Mouse (Mus musculus): ENCODE measurements around the gene Adck1.
A peak's percentile ranks its signal among the peaks of the same experiment; 100 is the strongest.
"Not testable (repeated sequence)": the region's sequence is repeated elsewhere in the genome, so short reads cannot be mapped to it uniquely, and the experiment has no call there.

Adck1 gene

DNA sequence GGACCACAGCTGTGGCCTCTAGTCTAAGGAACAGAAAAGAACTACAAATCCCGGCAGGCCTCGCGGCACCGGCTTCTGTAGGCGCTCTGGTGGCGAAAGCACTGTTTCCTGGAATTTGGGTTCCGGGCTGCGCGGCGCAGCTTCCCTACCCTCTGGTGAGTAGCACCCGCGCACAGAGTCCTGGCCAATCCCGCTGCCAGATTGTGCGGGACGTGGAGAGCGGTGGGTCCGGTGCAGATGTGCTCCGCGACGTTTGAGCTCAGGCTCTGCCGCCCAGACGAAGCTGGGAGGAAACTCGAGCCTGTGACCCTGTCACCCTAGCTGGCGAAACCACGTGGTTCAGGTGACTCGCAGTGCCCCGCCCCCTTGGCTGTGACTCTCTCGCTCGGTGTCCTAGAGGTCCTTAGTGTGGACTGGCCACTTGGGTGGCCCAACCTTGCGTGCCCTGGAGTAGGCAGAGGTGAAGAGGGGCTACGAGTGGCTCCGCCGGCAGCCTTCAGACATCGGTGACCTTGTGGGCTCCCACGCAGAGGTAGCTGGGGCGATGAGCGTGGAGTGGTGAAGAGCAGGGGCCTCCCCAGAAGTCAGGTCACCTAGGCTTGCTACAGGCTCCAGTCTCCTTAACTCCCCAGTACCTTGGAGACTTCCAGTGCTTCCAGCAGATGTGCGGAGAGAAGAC, at the start of gene Adck1:
TSS of gene Adck1 (plus strand) at position 114 of the 679 bp plus-strand sequence.
- DNase-seq (ENCODE audit: low read depth, low spot score): peak; percentile 90

DNA sequence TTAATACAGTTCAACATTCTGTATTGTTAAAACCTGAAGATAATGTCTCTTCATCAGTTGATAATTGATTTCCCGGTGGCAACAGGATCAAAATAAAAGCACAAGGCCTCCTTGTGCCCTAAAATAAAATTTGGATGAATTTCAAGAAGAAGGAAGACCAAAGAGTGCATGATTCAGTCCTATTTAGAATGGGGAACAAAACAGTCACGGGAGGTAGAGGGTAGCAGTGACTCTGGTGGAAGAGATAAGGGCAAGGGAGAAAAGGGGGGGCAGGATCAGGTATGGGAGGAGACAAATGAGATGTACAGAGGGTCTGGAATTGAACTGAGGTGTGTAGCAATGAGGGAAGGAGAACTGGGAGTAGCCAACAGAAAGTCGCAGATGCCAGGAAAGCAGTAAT, 45.8 kb upstream of the Adck1 start:
- DNase-seq (ENCODE audit: low read depth, low spot score): no peak

DNA sequence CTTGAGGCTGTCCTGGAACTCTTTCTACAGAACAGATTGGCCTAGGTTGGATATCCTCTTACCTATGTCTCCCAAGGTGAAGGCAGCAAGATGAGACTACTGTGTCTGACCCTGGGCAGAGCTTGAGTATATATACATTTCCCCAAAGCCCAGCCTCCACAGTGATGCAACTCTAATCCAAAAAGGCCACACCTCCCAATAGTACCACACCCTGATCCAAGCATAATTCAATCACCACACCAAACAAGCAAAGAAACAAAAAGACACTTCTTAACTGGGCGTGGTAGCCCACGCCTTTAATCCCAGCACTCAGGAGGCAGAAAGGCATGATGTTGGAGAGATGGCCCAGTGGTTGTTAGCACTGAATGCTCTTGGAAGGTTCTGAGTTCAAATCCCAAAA, 36.4 kb upstream of the Adck1 start, which contains the start of gene Gm5039:
TSS of gene Gm5039 (minus strand) at position 101 of the 400 bp plus-strand sequence.
- DNase-seq (ENCODE audit: low read depth, low spot score): not testable (repeated sequence)

DNA sequence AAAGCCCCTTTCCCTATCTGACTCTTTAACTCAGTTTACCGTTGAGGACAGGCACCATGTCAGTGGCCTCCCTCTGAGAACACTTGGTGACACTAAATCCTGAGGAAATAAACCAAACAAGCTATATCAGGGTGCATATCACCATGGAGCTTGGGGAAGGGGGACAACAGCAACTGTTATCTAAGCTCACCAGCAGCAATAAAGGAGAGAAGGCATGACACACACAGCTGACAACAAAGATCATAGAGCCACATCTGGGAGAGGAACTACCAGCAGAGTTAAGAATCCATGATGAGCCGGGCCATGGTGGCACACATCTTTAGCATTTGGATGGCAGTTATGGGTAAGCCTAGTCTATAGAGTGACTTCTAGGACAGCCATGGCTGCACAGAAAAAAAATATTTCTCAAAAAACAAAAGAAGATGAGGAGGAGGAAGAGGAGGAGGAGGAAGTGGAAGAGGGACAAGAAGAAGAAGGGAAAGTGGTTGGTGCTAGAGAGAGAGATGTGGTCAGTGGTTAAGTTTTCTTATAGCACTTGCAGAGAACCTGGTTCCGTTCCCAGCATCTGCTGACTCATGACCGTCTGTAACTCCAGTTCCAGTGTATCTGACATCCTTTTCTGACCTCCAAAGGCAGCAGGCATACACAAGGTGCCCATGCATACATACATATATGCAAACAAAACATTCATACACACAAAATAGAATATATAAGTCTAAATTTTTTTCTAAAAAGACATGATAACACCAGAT, 23.5 kb upstream of the Adck1 start:
- not testable (repeated sequence) for DNase-seq (ENCODE audit: low read depth, low spot score)

DNA sequence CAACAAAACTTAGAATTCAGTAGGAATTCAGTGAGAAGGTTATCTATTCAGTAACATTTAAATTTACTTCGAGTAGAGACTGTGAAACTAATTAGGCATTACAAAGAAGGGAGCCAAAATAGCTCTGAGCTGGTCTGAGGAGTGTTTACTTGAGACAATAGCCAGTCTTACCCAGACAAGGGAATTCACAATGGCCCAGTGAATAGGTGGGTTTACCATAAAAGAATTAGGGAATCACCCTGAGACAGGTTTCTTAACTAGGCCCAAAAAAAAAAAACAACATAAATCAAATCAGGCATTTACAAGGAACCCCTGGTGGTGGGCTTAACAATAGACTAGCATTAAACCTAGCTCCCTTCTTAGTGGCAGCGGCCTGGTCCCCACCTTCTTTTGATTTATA, 19.1 kb upstream of the Adck1 start:
- DNase-seq (ENCODE audit: low read depth, low spot score): not testable (repeated sequence)

DNA sequence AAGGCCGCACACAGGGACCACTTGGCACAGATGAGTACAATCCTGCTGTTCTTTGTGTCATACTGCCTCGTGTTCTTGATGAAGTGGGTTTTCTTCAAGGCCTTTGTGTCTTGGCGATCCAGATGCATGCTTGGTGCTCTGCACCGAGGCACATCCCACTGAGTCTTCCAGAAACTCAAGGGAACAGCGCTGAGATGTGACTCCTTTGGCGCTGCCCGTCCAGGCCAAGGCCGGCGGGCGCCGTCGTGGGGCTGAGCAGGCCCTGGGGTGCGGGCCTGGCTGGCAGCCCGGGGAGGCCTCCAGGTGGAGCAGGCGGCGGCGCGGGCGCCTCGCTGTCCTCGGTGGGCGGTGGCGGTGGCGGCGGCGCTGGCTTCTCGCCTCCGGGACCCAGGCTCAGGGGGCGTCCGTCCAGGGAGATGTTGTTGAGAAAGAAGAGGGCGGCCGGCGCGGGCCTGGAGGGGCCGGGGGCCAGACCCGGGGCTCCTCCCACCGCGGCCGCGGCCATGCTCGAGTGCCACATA, 6.1 kb upstream of the Adck1 start:
- DNase-seq (ENCODE audit: low read depth, low spot score): no peak

DNA sequence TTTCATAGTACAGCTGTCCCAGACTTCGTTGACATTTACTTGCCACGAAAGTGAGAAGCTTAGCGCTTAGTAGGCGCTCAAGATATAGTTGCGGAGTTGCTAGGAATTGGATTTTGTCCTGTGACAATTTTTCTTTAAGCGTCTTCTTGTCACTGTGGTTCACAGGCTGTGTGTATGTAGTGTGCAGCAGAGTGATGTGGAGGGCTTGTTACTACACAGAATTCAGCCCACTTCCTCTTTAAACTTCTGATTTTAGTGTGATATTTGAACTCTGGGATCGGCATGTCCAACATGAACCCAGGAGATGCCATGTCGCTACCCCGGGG, 729 bp downstream of the Adck1 start:
- no peak for DNase-seq (ENCODE audit: low read depth, low spot score)

DNA sequence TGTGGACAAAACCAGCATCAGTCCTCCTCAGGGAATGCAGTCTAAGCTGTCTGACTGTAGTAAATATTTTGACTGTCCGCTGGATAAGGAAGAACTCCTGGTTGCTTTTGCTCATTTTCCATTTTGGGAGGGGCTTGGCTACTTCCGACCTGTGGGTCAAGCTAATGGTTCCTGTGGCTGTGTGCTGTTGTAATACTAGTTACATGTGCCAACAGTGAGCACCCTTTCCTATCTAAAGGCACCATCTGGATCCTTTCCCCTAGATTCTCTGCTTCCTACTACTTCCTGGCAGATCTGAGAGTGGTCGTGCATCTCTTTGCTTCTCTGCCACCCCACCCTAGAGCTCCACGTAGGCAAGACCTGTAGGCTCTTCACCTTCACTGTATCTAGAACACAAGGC, 7.3 kb downstream of the Adck1 start:
- peak; percentile 24 for DNase-seq (ENCODE audit: low read depth, low spot score)

DNA sequence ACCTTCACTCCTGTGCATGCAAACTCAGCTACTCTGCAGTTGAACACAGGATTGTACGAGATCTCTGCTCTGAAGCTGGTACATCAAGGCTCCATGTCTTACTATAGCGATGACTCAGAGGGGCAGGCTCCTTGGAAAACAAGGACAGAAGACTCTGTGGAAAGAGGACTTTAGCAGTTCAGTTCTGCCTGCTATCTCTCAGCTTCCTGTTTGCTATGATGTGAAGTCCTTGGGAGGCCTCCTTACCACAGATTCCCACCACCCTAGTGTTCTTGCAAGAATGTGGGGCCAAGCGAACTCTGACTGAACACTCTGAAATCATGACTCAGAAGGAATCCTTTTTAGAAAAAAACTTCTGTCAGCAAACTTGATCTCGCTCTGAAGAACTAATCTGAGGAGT, 8.3 kb downstream of the Adck1 start:
- DNase-seq (ENCODE audit: low read depth, low spot score): peak; percentile 95

DNA sequence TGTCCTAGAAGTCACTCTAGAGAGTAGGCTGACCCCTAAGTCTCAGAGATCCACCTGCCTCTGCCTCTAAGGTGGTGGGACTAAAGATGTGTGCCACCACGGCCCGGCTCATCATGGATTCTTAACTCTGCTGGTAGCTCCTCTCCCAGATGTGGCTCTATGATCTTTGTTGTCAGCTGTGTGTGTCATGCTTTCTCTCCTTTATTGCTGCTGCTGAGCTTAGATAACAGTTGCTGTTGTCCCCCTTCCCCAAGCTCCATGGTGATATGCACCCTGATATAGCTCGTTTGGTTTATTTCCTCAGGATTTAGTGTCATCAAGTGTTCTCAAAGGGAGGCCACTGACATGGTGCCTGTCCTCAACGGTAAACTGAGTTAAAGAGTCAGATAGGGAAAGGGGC, 9.3 kb downstream of the Adck1 start:
- DNase-seq (ENCODE audit: low read depth, low spot score): not testable (repeated sequence)

DNA sequence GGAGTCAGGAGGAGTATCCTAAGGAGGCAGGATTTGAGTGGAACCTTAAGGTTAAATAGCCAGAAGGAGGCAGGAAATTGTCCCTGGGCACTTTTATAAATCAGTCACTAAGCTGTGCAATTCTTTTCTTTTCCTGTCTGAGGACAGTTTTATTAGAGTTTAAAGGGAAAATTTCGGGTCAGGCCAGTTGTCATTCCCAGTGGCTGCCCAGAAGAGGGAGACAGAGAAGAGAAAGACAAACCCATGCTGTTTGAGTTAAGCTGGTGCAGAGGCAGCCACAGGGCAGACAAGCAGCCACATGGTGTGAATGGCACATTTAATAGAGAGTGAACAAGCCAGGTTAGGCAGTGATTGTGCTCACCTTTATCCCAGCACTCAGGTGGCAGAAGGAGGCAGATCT, 10.0 kb downstream of the Adck1 start:
- peak; percentile 22 for DNase-seq (ENCODE audit: low read depth, low spot score)

DNA sequence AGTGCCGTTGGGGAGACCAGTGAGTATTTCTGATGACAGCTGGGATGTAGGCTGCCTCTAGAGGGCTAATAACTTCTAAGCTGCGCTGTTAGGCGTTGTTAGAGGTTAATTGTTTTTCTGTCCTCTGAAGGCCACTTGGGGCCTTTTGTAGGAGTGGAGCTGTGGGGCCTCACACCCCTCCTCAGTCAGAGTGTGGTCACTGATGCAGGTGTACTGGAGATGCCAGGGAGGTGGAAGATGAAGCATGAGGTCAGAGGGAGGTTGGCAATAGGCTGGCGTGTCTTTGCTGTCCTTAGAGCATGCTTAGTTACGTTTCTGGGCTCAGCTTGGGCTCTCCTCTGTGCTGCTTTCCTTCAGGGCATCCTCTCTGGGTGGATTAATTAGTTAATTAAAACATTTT, 11.7 kb downstream of the Adck1 start:
- no peak for DNase-seq (ENCODE audit: low read depth, low spot score)

DNA sequence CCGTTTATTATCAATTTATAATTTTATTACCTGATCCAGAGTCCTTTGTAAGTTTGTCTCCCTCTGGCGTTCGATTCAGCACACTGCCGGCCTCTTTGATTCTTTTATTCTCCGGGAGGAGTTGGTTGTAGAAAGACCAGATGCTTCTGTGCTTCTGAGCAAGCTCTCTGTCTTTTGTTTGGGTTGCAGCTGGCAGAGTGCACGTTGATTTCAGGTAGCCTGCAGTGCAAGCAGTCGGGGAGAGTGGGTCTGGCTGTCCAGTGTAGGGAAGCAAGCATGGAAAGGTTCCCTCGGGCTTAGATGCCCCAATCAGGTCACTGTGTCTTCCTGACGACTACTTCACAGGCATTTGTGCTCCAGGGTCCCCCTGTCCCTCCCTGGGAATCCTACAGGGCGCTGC, 16.5 kb downstream of the Adck1 start:
- DNase-seq (ENCODE audit: low read depth, low spot score): peak; percentile 43

DNA sequence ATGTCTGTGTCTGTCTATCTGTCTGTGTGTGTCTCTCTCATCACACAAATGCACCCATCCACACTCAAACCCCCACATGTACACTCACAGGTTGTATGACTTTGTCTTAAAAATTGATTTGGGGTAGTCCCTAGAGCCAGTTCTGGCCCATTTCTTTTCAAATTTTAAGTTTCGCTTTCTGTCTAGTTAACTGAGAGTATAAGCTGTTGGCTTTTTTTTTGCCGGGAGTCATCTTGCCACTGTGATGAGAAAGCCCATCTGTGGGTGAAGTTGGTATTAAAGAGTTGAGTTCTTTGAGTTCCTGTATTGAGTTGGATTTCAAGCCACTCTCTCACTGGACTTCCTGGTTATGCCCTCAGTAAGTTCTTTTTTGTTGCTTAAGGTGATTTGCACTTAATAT, 17.9 kb downstream of the Adck1 start:
- DNase-seq (ENCODE audit: low read depth, low spot score): no peak

DNA sequence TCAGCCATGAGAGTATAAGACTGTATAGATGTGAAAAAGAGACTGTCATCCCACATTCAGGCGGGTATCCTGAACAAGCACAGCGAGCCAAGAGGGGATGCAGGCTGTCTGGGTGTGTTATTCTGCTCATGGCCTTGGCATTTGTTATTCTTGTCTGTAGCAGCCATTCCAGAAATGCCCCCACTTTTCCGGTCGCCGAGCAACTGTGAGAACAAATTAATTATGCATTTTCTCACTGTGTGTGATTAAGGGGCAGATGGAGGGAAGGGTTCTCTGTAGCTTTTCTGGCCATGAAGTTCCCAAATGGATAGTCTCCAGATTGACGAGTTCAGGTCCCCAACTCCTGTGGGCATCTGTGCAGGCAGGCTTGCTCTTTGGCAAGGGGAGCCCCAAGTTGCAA, 28.5 kb downstream of the Adck1 start:
- DNase-seq (ENCODE audit: low read depth, low spot score): no peak

DNA sequence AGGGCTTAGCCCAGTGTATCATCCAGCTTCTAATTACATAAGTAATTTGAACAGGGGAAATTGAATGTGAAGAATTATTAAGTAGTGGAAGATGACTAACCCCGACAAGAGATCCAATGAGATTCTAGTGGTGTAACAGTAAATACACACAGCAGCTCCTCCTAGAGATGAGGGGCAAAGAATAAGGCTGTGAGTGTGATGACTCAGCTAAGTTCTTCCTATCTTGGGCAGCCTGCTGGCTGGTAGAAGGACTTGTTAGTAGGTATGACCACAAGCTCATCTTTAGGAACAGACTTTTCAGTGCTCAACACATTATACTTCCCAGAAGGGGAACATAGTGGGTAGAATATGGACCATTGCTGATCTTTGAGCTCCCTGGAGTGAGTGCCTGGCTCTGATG, 38.3 kb downstream of the Adck1 start:
- peak; percentile 14 for DNase-seq (ENCODE audit: low read depth, low spot score)

DNA sequence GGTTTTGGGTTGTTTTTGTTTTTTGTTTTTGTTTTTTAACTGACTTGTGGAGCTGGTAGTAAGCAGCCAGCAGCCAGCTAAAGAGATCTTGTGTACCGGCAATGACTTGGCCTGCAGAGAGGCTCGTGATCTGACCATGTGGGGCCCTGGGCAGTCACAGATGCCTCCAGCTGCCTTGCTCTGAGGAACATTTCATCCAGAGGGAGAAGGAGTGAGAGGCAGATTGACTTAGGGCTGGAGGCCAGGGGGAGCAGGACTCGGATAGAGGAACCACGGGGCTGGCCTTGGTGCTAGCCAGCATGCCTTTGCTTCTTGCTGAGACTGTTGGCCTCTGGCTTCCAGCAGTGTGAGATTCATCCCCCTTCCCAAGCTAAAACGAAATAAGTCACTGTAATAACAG, 43.2 kb downstream of the Adck1 start:
- DNase-seq (ENCODE audit: low read depth, low spot score): no peak

DNA sequence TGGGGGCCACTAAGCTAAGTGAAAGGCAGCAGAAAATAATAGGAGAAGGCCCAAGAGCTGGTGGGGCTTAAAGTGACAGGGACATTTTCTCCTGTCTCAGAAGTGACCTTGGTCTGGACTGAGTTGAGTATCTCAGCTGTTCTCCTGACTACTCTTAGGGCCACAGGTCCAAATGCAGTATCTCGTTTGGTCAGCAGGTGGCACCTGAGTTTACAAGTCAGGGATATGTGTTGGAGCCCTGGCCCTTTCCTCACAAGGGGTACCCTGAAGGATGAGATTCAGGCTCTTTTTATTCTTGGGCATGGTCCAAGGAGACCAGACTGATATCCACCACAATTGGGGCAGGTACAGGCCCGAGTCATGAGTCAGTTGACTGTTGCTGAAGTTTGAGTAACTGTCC, 44.8 kb downstream of the Adck1 start:
- DNase-seq (ENCODE audit: low read depth, low spot score): peak; percentile 65

DNA sequence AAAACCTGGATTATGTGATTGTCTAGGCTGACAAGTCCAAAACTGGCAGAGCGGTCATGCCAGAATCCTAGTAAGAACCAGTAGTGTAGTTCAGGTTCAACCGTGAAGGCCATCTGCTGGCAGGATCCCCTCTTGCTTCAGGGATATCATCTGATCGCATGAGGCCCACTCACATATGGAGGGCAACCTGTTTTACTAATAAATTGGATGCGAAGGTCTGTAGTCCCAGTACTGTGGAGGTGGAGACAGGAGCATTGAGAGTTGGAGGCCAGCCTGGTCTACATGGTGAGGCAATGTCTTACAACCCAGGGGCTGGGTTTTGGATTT, 47.6 kb downstream of the Adck1 start:
- DNase-seq (ENCODE audit: low read depth, low spot score): no peak

DNA sequence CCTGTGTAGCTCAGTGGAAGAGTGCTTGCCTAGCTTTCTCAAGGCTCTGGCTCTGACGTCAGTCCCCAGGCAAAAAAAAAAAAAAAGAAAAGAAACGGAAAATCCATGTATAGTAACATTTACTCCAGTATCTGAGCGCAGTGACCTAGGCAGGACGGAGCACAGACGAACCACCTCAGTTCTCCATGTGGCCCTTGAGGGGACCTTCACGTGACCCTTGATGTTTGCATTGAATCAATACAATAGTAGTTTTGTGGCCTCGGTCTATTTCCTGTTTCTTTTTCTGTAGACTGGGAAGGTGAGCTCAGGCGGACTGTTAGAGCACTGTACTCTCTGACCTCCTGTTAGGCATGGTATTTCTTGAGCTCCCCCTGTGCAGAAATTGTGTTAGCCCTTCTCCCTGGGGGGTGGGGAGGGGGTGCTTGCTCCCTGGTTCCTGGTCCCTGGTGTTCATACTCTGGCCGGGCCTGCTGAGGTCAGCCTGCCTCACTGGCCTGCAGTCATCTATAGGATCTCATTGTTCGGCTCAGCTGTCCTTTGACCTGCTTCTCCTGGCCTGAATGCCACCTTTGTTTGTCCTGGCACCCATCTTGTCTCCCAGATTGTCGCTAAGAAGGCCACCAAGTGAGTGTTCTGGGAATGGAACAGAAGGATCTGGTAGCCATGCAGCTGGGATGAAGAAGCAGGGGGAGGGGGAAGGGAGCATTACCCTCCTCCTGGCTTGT, 48.1 kb downstream of the Adck1 start:
- no peak for DNase-seq (ENCODE audit: low read depth, low spot score)

DNA sequence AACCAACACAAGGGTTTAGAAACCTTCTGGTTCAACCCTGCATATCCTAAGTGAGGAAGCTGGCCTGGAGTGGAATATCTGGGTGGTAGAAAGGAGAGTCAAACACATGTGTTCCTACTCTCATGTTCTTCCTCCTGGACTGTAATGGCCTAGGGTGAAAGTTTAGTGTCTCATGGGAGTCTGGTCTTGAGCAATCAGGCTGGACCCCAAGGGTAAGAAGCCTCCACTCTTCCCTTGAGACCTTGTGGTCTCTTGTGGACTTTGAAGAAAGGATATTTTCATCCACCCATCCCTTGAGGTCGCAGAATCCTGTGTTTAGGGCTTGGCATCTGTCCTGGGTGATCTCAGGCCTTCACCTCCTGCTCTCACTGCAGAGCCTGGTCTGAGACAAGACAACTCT, 52.9 kb downstream of the Adck1 start:
- no peak for DNase-seq (ENCODE audit: low read depth, low spot score)

DNA sequence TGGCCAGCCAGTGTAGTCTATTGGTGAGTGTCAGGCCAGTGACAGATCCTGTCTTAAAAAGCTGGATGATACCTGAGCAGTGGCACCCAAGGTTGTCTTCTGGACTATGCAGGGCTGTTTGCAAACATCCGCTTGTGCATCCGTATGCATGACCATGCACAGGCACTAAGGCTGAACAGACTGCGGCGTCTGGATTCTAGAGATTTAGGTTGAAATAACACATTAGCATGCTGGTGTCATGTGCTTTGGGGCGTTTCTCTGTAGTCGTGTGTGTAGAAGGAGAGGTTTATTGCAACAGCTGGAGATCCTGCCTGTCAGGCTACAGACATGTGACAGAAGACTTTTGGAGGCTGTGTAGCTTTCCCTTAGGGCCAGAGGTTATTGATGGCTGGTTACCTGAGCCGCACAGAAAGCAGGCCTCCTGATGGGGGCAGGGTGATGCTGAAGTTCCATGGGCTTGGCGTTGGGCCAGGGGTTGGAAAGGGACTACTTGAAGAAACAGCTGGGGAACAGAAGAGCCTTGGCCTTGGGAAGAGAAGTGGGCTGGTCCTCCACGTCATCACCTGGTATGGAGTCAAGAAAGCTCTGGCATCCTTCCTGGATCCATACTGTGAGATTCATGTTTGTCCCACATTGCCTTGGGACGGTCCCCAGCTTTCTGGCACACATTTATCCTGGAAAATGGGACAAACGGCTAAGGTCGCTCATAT, 59.7 kb downstream of the Adck1 start:
- DNase-seq (ENCODE audit: low read depth, low spot score): peak; percentile 3

All from 3T3-L1 (cell line).